Mouse (Mus musculus) small intestine, adult 2 months (tissue): ENCODE data around the gene Rorb. TPM values are rescaled to one million over a fixed set of nuclear protein-coding genes. Genes with fewer than 3 reads are reported as not detected.
A peak's percentile ranks its signal among the peaks of the same experiment; 100 is the strongest.

Experiments
- H3K27ac ChIP-seq: fragments of 200-500 bp; 2 replicates; pipeline ENCODE4 v1.5.1; 2012; ENCODE audit warnings: low read depth, low read length, control low read depth, inconsistent platforms; ENCODE audit not compliant: insufficient read depth
- H3K27me3 ChIP-seq: fragments of 200-500 bp; 2 replicates; pipeline ENCODE4 v1.6.1; 2012; ENCODE audit warnings: mild to moderate bottlenecking, moderate library complexity, low read length, inconsistent platforms; ENCODE audit not compliant: control insufficient read depth, insufficient read depth
- H3K36me3 ChIP-seq: fragments of 200-500 bp; 2 replicates; pipeline ENCODE4 v1.6.1; 2012; ENCODE audit warnings: mild to moderate bottlenecking, low read length, control low read depth, inconsistent platforms; ENCODE audit not compliant: control insufficient read depth, insufficient read depth
- H3K4me1 ChIP-seq: fragments of 200-500 bp; 2 replicates; pipeline ENCODE4 v1.6.1; 2012; ENCODE audit warnings: low read length, inconsistent platforms, mixed read lengths; ENCODE audit not compliant: control insufficient read depth, insufficient read depth, insufficient read length
- H3K4me3 ChIP-seq: fragments of 200-500 bp; 2 replicates; pipeline ENCODE4 v1.5.1; 2012; ENCODE audit warnings: low read depth, mild to moderate bottlenecking, control low read depth, inconsistent platforms, low read length, moderate library complexity
- CTCF ChIP-seq: fragments of 200-500 bp; IDR thresholded peaks from 2 replicates; pipeline ENCODE4 v1.5.1; 2012; ENCODE audit warnings: low read depth, mild to moderate bottlenecking, control low read depth, inconsistent platforms, low read length, moderate library complexity, mixed read lengths; ENCODE audit not compliant: insufficient replicate concordance, insufficient read length; ENCODE audit errors: extremely low read depth
- POLR2A ChIP-seq: fragments of 200-500 bp; IDR thresholded peaks from 2 replicates; pipeline ENCODE4 v1.6.1; 2012; ENCODE audit warnings: low read depth, mild to moderate bottlenecking, control low read depth, inconsistent platforms, low read length, moderate library complexity
- WGBS: fragments of 180-500 bp; shearing (Covaris S2); methylation state at CpG from one replicate; pipeline ENCODE4 v1.1.7; 2018; 5-methylcytosine and 5-hydroxymethylcytosine counted together
- polyA plus RNA-seq: library from polyadenylated mRNA; depleted of rRNA; stranded (reverse); fragments of >200 nt; gene quantifications from 2 replicates; pipeline ENCODE4 v1.2.3, GENCODE M21; 2012; rRNA removed

The Rorb gene
- 0.04 TPM in 1 of 2 replicates, not detected in the other for polyA plus RNA-seq

GRCm38 (mm10) chr19:19110793-19111427, at the start of gene Rorb:
Gene Rorb (minus strand): TSS chr19:19111196.
- H3K4me1 ChIP-seq, result 0 out of 2 replicates have a peak, but pooled peaks cover 6% of the 10 kb centered on the region
- peak within 1 kb of the TSS; percentile 39 for H3K4me3 ChIP-seq
- no peaks in the 10 kb centered on the region for H3K36me3 ChIP-seq
- H3K27ac ChIP-seq, result no peak within 1 kb of the TSS
- TF ChIP-seq CTCF (no peak), POLR2A (no peak)
- H3K27me3 ChIP-seq, result peaks cover 2% of the 10 kb centered on the region; the same call in 1 of the 2 replicates
- under 1% methylated on average over 25 of the region's 25 CpGs for WGBS

- H3K4me1 ChIP-seq, result no peaks in the 10 kb centered on the region
- TF ChIP-seq CTCF, result no peak
- TF ChIP-seq POLR2A, result no peak
- H3K27ac ChIP-seq, result no peak overlapping the region
- H3K4me3 ChIP-seq, result no peak overlapping the region
- WGBS, result 77% methylated on average over 6 of the region's 6 CpGs
- no peaks in the 10 kb centered on the region for H3K27me3 ChIP-seq
- no peaks in the 10 kb centered on the region for H3K36me3 ChIP-seq
These were observed 37.9 kb upstream of the Rorb start for GRCm38 (mm10) chr19:19148847-19149246.

GRCm38 (mm10) chr19:19144447-19144846, 33.5 kb upstream of the Rorb start:
- H3K36me3 ChIP-seq, result no peaks in the 10 kb centered on the region
- H3K27me3 ChIP-seq, result no peaks in the 10 kb centered on the region
- H3K27ac ChIP-seq, result no peak overlapping the region
- no peaks in the 10 kb centered on the region for H3K4me1 ChIP-seq
- WGBS, result 78% methylated on average over 4 of the region's 4 CpGs
- H3K4me3 ChIP-seq, result no peak overlapping the region
- TF ChIP-seq POLR2A, result no peak
- no peak for TF ChIP-seq CTCF

- 76% methylated on average over 2 of the region's 2 CpGs for WGBS
- TF ChIP-seq POLR2A (no peak), CTCF (no peak)
- Histone ChIP-seq H3K36me3 (no peaks in the 10 kb centered on the region), H3K27ac (no peak overlapping the region), H3K4me3 (no peak overlapping the region), H3K4me1 (no peaks in the 10 kb centered on the region), H3K27me3 (no peaks in the 10 kb centered on the region)
These were observed 25.9 kb upstream of the Rorb start for GRCm38 (mm10) chr19:19136856-19137255.

- Histone ChIP-seq H3K4me1 (no peaks in the 10 kb centered on the region), H3K36me3 (no peaks in the 10 kb centered on the region), H3K27me3 (no peaks in the 10 kb centered on the region), H3K4me3 (no peak overlapping the region), H3K27ac (no peak overlapping the region)
- 30% methylated on average over 2 of the region's 2 CpGs for WGBS
- TF ChIP-seq POLR2A, result no peak
- TF ChIP-seq CTCF, result no peak
These were observed 24.8 kb upstream of the Rorb start for GRCm38 (mm10) chr19:19135838-19136237.

GRCm38 (mm10) chr19:19122324-19122723, 11.3 kb upstream of the Rorb start:
- Histone ChIP-seq H3K4me3 (no peak overlapping the region), H3K36me3 (no peaks in the 10 kb centered on the region), H3K27ac (no peak overlapping the region), H3K4me1 (no peaks in the 10 kb centered on the region), H3K27me3 (no peaks in the 10 kb centered on the region)
- TF ChIP-seq CTCF (peak; percentile 4; the same call in 1 of the 2 replicates), POLR2A (no peak)
- 20% methylated on average over 2 of the region's 2 CpGs for WGBS

- Histone ChIP-seq H3K4me1 (0 out of 2 replicates have a peak, but pooled peaks cover 6% of the 10 kb centered on the region), H3K4me3 (no peak overlapping the region), H3K27me3 (peaks cover 2% of the 10 kb centered on the region; the same call in 1 of the 2 replicates), H3K27ac (no peak overlapping the region), H3K36me3 (no peaks in the 10 kb centered on the region)
- TF ChIP-seq CTCF (no peak), POLR2A (no peak)
- 58% methylated on average over 4 of the region's 4 CpGs for WGBS
These were observed 1.2 kb upstream of the Rorb start for GRCm38 (mm10) chr19:19112180-19112579.
